Mouse (Mus musculus): Measurements from ENCODE around the gene Blm.

GRCm38 (mm10) chr7:80473837-80474236, 61.1 kb downstream of the Blm start:
- TF ChIP-seq GATA1 (IDR thresholded peaks at IDR 0.05; ENCODE audit: low read length) (no peak), TAL1 (IDR thresholded peaks at IDR 0.05; ENCODE audit: low read length) (no peak)

Measured in erythroblast, embryonic 14.5 days (primary cell).